Mouse (Mus musculus): ENCODE data around the gene Hunk. TPM values are rescaled to one million over a fixed set of nuclear protein-coding genes. Genes with fewer than 3 reads are reported as not detected.

Gene Hunk
- polyA plus RNA-seq, 1 experiment, result 15.5 TPM

- TF ChIP-seq EP300 (IDR thresholded peaks at IDR 0.05; ENCODE audit: insufficient read depth, low read depth, low read length), result no peak
- no peak for TF ChIP-seq POLR2A (IDR thresholded peaks at IDR 0.05; ENCODE audit: insufficient read depth, low read length)
- no peak for TF ChIP-seq CTCF (IDR thresholded peaks at IDR 0.05; ENCODE audit: low read depth, low read length)
- H3K4me3 ChIP-seq (ENCODE audit: low read depth, low read length), result no peak overlapping the region
- 0 out of 2 replicates have a peak, but pooled peaks cover 2% of the 10 kb centered on the region for H3K9me3 ChIP-seq (replicated peaks; ENCODE audit: control insufficient read depth, insufficient read depth, low read length, poor library complexity, severe bottlenecking)
- no peak overlapping the region for H3K27ac ChIP-seq (ENCODE audit: insufficient read depth, low read length)
- no peaks in the 10 kb centered on the region for H3K4me1 ChIP-seq (ENCODE audit: control insufficient read depth, insufficient read depth, low read length)
- H3K36me3 ChIP-seq (ENCODE audit: control insufficient read depth, insufficient read depth, low read length, poor library complexity, severe bottlenecking), result no peaks in the 10 kb centered on the region
- no peak overlapping the region for H3K9ac ChIP-seq (ENCODE audit: low read depth, poor library complexity, severe bottlenecking)
- H3K27me3 ChIP-seq (ENCODE audit: control insufficient read depth, insufficient read depth, low read length, poor library complexity, severe bottlenecking), result no peaks in the 10 kb centered on the region
Observed at GRCm38 (mm10) chr16:90421551-90421950, 35.7 kb downstream of the Hunk start.

DNA sequence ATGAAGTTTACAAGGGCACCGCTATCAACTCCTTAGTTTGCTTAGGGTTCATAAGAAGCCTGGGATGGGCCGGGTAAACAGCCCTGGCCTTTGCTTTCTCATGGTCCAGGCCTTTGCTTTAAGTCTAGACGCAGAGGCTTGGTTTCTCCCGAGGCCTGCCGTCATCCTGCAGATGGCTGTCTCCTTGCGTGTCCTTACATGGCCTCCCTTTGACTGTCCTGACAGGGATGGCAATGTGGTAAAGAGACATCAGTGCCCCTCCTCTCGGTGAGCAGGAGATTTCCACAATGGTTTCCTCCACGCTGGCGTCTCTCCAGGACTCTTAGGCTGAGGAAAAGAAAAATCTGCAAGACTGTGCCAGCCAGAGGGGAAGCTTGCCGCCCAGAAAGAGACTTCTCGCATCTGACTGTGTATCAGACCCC, 36.3 kb downstream of the Hunk start:
- H3K4me1 ChIP-seq (ENCODE audit: control insufficient read depth, insufficient read depth, low read length), result no peaks in the 10 kb centered on the region
- no peak overlapping the region for H3K9ac ChIP-seq (ENCODE audit: low read depth, poor library complexity, severe bottlenecking)
- no peak overlapping the region for H3K4me3 ChIP-seq (ENCODE audit: low read depth, low read length)

DNA sequence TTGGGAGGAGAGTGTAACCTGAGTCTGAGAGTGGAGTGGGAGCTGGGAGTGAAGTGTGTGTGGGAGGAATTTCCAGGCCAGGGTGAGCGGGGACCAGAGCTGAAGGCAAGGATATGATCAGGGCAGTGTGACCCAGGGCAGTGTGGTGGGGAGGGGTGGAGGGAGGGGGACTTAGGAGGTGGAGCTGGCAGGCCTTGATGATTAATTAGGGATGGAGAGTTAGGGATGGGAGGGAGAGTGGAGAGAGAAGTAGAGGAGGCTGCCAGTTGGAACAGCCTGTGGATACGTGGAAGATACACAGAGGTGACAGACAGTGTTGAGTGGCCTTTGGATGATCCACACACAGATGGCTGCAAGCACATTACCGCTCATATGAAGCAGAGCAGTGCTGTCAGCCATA, 38.1 kb downstream of the Hunk start:
- Histone ChIP-seq H3K9me3 (replicated peaks; ENCODE audit: control insufficient read depth, insufficient read depth, low read length, poor library complexity, severe bottlenecking) (no peaks in the 10 kb centered on the region), H3K27me3 (ENCODE audit: control insufficient read depth, insufficient read depth, low read length, poor library complexity, severe bottlenecking) (no peaks in the 10 kb centered on the region), H3K4me3 (ENCODE audit: low read depth, low read length) (no peak overlapping the region), H3K4me1 (ENCODE audit: control insufficient read depth, insufficient read depth, low read length) (no peaks in the 10 kb centered on the region), H3K9ac (ENCODE audit: low read depth, poor library complexity, severe bottlenecking) (no peak overlapping the region), H3K36me3 (ENCODE audit: control insufficient read depth, insufficient read depth, low read length, poor library complexity, severe bottlenecking) (no peaks in the 10 kb centered on the region), H3K27ac (ENCODE audit: insufficient read depth, low read length) (no peak overlapping the region)
- no peak for TF ChIP-seq EP300 (IDR thresholded peaks at IDR 0.05; ENCODE audit: insufficient read depth, low read depth, low read length)
- TF ChIP-seq POLR2A (IDR thresholded peaks at IDR 0.05; ENCODE audit: insufficient read depth, low read length), result no peak
- TF ChIP-seq CTCF (IDR thresholded peaks at IDR 0.05; ENCODE audit: low read depth, low read length), result no peak

More for the DNA sequence above, 36.3 kb downstream of the Hunk start:
- Histone ChIP-seq H3K27me3 (ENCODE audit: control insufficient read depth, insufficient read depth, low read length, poor library complexity, severe bottlenecking) (no peaks in the 10 kb centered on the region), H3K9me3 (replicated peaks; ENCODE audit: control insufficient read depth, insufficient read depth, low read length, poor library complexity, severe bottlenecking) (0 out of 2 replicates have a peak, but pooled peaks cover 2% of the 10 kb centered on the region), H3K27ac (ENCODE audit: insufficient read depth, low read length) (no peak overlapping the region), H3K36me3 (ENCODE audit: control insufficient read depth, insufficient read depth, low read length, poor library complexity, severe bottlenecking) (no peaks in the 10 kb centered on the region)
- TF ChIP-seq CTCF (IDR thresholded peaks at IDR 0.05; ENCODE audit: low read depth, low read length) (no peak), POLR2A (IDR thresholded peaks at IDR 0.05; ENCODE audit: insufficient read depth, low read length) (no peak), EP300 (IDR thresholded peaks at IDR 0.05; ENCODE audit: insufficient read depth, low read depth, low read length) (no peak)

GRCm38 (mm10) chr16:90424391-90424790, 38.6 kb downstream of the Hunk start:
- no peaks in the 10 kb centered on the region for H3K36me3 ChIP-seq (ENCODE audit: control insufficient read depth, insufficient read depth, low read length, poor library complexity, severe bottlenecking)
- H3K9me3 ChIP-seq (replicated peaks; ENCODE audit: control insufficient read depth, insufficient read depth, low read length, poor library complexity, severe bottlenecking), result no peaks in the 10 kb centered on the region
- no peak overlapping the region for H3K9ac ChIP-seq (ENCODE audit: low read depth, poor library complexity, severe bottlenecking)
- H3K4me1 ChIP-seq (ENCODE audit: control insufficient read depth, insufficient read depth, low read length), result no peaks in the 10 kb centered on the region
- no peak overlapping the region for H3K27ac ChIP-seq (ENCODE audit: insufficient read depth, low read length)
- H3K27me3 ChIP-seq (ENCODE audit: control insufficient read depth, insufficient read depth, low read length, poor library complexity, severe bottlenecking), result no peaks in the 10 kb centered on the region
- no peak overlapping the region for H3K4me3 ChIP-seq (ENCODE audit: low read depth, low read length)
- TF ChIP-seq POLR2A (IDR thresholded peaks at IDR 0.05; ENCODE audit: insufficient read depth, low read length) (no peak), CTCF (IDR thresholded peaks at IDR 0.05; ENCODE audit: low read depth, low read length) (no peak), EP300 (IDR thresholded peaks at IDR 0.05; ENCODE audit: insufficient read depth, low read depth, low read length) (no peak)

- no peaks in the 10 kb centered on the region for H3K9me3 ChIP-seq (replicated peaks; ENCODE audit: control insufficient read depth, insufficient read depth, low read length, poor library complexity, severe bottlenecking)
- H3K9ac ChIP-seq (ENCODE audit: low read depth, poor library complexity, severe bottlenecking), result no peak overlapping the region
- TF ChIP-seq EP300 (IDR thresholded peaks at IDR 0.05; ENCODE audit: insufficient read depth, low read depth, low read length) (no peak), CTCF (IDR thresholded peaks at IDR 0.05; ENCODE audit: low read depth, low read length) (no peak), POLR2A (IDR thresholded peaks at IDR 0.05; ENCODE audit: insufficient read depth, low read length) (no peak)
- no peaks in the 10 kb centered on the region for H3K4me1 ChIP-seq (ENCODE audit: control insufficient read depth, insufficient read depth, low read length)
- no peaks in the 10 kb centered on the region for H3K27me3 ChIP-seq (ENCODE audit: control insufficient read depth, insufficient read depth, low read length, poor library complexity, severe bottlenecking)
- no peak overlapping the region for H3K27ac ChIP-seq (ENCODE audit: insufficient read depth, low read length)
- no peak overlapping the region for H3K4me3 ChIP-seq (ENCODE audit: low read depth, low read length)
- no peaks in the 10 kb centered on the region for H3K36me3 ChIP-seq (ENCODE audit: control insufficient read depth, insufficient read depth, low read length, poor library complexity, severe bottlenecking)
Observed at GRCm38 (mm10) chr16:90426234-90426633, 40.4 kb downstream of the Hunk start.

DNA sequence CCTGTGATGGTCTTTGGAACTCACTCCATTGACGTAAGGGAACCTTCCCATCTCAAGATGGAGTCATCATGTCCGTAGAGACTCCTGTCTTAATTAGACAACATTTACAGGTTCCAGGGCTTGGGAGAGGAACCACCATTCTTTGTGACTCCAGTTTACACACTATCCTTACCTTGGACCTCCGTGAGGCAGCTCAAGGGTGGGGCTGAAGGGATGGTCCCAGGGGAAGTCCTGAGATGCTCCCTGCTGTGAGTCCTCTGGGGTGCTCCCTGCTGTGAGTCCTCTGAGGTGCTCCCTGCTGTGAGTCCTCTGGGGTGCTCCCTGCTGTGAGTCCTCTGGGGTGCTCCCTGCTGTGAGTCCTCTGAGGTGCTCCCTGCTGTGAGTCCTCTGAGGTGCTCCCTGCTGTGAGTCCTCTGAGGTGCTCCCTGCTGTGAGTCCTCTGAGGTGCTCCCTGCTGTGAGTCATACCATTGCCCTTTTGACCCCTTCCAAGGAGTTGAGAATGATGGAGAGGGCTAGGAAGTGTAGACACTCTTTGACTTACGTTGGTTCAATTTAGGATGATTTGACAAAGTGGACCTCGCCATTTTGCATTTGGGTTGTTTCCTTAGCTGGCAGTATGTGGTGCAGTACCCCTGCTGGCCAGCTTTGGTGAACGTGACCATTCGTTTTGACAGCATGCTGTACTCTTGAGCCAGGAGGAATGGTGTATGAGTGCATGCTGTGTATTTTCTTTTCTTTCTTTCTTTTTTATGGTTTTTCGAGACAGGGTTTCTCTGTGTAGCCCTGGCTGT, 42.2 kb downstream of the Hunk start:
- no peaks in the 10 kb centered on the region for H3K27me3 ChIP-seq (ENCODE audit: control insufficient read depth, insufficient read depth, low read length, poor library complexity, severe bottlenecking)
- H3K9me3 ChIP-seq (replicated peaks; ENCODE audit: control insufficient read depth, insufficient read depth, low read length, poor library complexity, severe bottlenecking), result peaks cover 5% of the 10 kb centered on the region; the same call in 1 of the 2 replicates
- no peak overlapping the region for H3K9ac ChIP-seq (ENCODE audit: low read depth, poor library complexity, severe bottlenecking)
- H3K27ac ChIP-seq (ENCODE audit: insufficient read depth, low read length), result no peak overlapping the region
- H3K36me3 ChIP-seq (ENCODE audit: control insufficient read depth, insufficient read depth, low read length, poor library complexity, severe bottlenecking), result no peaks in the 10 kb centered on the region
- H3K4me1 ChIP-seq (ENCODE audit: control insufficient read depth, insufficient read depth, low read length), result no peaks in the 10 kb centered on the region
- no peak overlapping the region for H3K4me3 ChIP-seq (ENCODE audit: low read depth, low read length)
- TF ChIP-seq CTCF (IDR thresholded peaks at IDR 0.05; ENCODE audit: low read depth, low read length) (no peak), POLR2A (IDR thresholded peaks at IDR 0.05; ENCODE audit: insufficient read depth, low read length) (no peak), EP300 (IDR thresholded peaks at IDR 0.05; ENCODE audit: insufficient read depth, low read depth, low read length) (no peak)
